Mouse (Mus musculus) thymus, adult 18-20 months (tissue): ENCODE results near the gene Pdap1.
"Not testable (repeated sequence)": the region's sequence is repeated elsewhere in the genome, so short reads cannot be mapped to it uniquely, and the experiment has no call there.

ENCODE experiments used
- DNase-seq, 2 experiments: peaks; one replicate each; pipeline ENCODE4 v3.0.0; 2022; ENCODE audit warnings: mixed read lengths in 2 of 2

Pdap1 gene

DNA sequence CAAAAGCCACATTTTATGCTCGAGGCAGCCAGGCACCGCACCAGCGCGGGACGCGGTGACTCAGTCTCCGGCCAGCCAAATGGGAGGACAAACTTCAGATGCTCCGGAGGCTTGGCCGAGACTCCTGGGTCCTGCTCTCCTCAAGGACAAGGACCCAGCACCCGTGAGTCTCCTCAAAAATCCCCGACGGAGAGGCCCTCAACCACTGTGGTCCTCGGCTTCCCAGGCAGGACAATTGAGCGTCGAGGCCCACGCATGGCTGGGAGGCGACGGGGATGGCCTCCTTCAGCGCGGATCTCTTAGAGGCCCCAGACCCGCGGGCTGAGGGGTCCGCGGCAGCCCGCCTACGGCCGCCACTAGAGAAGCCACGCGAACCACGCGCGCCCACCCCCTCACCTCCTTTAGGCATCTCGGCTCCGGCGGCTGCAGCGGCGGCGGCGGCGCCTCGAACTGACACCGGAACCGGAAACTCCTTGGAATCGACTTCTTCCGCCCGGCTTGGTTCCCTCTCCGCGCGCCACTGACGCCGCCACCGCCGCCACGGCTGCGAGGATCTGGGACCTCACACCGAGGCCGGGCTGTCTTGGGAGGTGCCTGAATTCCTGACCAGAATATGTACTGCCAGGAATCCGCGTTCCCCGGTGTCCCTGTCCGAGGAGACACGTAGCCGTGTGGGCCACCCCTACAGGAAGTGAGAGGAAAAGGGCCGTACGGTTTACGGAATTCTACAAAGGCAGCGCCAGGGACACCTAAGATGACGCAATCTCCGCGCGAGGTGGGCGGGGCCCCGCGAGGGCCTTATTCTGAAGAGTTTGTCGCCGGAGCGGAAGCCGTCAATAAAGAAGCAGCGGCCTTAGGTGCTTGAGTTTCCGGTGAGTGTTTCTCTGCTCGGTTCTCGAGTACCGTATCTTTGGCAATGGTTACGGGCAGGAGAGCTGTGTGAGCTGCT lies at the start of gene Pdap1, which contains the start of gene Bud31:
Gene Pdap1, minus strand, starts transcription at position 668 of the 949 bp plus-strand sequence.
Gene Bud31, plus strand, starts transcription at position 792 of the 949 bp plus-strand sequence.
- peak; percentile 90 to 91 for DNase-seq

- DNase-seq: no peak
These were observed 49.4 kb upstream of the Pdap1 start for GRCm38 (mm10) chr5:145189416-145189815.

DNA sequence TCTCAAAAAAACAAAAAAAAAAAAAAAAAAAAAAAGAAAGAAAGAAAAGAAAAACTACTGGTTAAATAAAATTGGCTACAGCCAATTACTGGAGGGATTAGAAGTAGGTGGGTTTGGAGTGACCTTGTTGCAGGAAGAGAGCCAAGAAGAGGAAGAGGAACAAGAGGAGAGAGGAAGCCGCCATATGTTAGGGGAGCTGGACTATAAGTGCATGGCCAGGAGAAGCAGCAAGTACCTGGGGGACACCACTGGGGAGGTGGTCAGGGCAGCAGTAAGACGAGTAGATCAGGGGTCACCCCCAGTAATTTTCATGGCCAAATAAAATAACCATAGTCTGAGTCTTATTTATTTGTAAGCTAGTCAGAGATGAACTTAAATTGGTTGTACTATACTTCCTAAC lies 45.2 kb upstream of the Pdap1 start:
- no peak for DNase-seq

- no peak for DNase-seq
These were observed 38.5 kb upstream of the Pdap1 start for GRCm38 (mm10) chr5:145178461-145178980.

DNA sequence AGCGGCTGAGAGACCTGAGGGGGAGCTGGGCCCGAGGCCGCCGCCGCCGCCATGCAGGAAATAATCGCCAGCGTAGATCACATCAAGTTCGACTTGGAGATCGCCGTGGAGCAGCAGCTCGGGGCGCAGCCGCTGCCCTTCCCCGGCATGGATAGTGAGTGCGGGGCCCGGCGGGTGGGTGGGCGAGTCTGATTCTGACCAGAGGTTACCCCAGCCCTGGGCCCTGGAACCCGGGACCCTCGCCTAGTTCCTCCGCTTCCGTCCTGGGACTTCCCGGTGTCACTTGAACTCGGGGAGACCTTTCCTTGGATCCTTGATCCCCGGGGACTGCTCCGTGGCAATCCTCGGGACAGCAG lies 27.2 kb upstream of the Pdap1 start:
- no peak for DNase-seq

DNA sequence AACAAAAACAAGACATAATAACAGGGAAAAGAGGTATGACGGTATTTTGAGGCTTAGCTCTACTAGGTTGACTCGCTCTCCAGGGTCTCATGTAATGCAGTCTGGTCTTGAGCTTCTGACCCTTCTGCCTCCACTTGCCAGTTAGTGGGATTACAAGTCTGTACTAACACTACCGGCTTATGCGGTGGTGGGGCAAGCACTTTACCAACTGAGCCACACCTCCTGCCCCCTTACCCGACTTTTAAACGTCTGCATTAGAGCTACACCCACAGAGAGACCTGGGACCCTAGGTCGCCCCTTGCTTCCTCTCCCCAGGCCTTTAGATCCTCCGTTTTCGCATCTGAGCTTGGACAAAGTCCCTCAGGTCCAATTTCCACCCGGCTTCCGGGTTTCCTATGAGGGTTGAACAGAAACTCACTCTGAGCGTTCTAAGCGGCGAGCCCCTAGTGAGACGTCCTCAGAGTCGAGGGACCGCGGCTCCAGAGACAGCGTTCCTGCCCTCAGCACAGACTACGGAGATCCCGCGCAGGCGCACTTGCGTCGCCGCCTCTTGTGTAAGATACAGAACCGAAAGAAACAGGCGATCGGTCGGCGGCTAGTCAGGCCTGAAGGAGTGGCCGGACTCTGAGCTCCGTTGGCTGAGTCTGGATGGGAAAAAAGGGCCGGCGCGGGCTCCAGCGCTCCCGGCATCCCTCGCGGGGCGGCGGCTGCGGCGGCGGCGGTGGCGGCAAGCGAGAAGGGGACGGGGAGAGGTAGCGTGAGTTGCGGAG lies 26.7 kb upstream of the Pdap1 start, which contains the start of the genes Ptcd1 and Cpsf4:
Gene Ptcd1, minus strand, starts transcription at position 573 of the 770 bp plus-strand sequence.
Gene Cpsf4, plus strand, starts transcription at position 678 of the 770 bp plus-strand sequence.
- peak; percentile 98 to 99 for DNase-seq

DNA sequence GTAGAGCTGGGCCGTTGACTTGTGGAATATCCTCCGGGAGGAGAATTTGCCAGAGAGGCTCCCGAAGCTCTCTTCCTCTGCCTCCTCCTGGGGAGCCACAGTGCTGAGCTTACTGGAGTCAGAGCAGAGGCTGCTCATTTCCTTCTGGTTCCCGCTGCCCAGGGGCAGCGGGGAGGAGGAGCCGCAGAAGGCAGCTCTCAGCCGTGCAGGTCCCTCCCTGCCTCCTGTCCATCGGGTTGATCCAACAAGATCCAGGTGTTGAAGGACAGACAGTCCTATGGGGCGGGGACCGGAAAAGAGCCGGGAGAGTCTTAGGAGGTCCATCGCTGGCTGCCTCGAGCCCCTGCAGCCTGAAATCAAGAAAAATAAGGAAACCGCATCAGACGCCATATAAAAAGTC lies 25.1 kb upstream of the Pdap1 start:
- DNase-seq: no peak

DNA sequence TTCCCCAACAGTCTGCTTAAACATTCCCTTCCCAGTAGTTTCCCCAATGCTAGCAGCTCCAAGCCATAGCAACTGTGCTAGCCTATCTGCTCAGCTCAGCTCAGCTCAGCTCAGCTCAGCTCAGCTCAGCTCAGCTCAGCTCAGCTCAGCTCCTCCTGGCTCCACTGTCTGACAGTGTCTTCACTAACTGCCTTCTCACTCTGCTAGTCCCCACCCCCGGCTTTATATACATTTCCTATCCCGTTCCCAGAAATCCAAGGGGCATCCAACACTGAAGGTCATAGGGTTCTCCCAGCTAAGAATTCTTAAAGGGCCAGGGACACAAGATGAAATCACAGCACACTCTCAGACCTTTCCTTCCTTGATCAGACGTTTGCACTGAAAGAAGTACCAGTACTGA lies 24.7 kb upstream of the Pdap1 start:
- no peak for DNase-seq

DNA sequence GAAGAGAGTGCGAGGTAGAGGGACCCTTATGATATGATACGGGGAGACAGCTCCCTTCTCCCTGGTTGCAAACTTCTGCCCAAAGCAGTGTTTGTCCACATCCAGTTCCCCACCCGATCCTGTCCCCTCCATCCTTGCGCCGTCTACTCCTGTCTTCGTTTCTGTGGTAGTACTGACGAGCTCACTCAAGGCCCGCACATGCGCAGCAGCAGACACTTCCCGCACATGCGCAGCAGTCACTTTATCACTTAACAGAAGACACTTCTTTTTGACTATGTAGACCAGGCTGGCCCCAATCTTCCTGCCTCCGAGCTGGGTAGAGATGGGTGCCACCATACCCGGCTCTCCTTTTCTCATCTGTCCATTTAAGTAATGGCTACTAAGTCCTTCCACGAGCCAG lies 21.3 kb upstream of the Pdap1 start:
- no peak for DNase-seq

GRCm38 (mm10) chr5:145152690-145153089 lies 12.7 kb upstream of the Pdap1 start:
- no peak for DNase-seq

DNA sequence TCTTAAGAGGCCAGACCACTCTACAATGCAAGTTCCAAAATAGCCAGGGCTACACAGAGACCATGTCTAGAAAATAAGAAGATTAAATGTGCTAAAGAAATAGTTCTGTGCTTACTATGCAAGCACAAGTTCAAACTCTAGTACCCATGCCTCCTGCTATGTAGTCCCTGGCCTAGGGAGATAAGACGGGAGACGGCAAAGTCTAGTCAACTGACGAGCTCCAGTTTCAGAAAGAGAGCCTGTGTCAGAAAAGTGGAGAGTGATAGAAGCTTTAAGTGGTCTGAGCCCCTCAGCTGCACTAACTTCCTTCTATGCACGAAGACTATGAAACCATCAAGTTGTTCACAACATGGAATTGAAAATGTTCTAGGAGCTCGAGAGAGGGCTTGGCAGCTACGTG lies 9.3 kb upstream of the Pdap1 start:
- no peak for DNase-seq

DNA sequence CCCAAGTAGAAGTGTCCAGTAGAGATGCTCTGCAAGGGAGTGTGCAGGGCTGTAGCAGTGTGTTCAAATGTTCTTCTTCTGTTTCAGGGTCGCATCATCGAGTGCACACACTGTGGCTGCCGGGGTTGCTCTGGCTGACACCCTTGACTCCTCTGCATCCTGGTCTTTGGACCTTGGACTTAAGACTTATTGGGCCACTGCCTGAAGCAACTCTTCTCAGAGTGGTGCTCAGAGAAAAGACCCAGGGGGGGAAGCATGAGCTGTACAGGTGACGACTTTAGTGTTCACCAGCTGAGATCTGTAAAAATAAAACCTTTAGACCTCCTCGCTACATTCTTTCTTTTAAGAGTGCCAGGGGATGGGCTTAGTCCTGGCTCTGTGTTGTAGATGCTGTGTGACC lies 7.7 kb upstream of the Pdap1 start:
- DNase-seq: no peak

DNA sequence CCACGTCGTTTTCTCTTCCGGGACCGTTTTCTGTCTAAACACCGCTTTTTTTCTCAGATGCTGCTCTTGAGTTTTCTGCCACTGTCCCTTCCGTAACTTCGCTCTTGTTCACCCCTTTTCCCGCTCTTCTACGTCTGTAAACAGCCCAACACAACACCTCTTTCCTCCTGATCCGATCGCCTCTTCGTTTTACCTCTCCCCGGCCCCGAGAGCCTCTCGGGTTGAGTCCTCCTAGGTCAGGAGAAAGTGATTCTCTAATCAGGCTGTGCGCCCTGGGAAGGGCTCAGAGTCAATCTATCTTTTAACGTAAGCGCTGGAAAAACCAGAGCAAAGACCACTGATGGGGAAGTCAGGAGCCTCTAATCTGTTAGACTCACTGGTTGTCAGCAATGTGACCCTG lies 573 bp upstream of the Pdap1 start:
- DNase-seq: no peak

DNA sequence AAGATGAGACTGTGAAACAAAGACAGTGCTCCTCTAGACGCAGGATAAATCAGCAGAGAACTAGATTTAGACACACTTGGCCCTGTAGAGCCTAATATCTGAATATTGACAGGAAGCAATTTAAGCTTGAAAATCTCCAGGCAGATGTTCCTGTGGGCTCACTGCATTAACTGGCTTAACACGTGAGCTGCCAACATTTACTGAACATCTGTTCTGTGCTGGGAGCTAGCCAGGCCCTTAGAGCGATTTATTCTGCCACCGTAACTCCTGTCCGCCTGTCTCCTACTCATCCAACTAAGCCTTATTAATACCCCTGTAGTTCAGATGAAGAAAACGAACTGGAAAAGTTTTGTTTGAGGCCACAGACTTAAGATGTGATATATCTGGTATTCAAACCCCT lies 1.2 kb downstream of the Pdap1 start:
- DNase-seq: no peak

GRCm38 (mm10) chr5:145133275-145133674 lies 6.8 kb downstream of the Pdap1 start:
- not testable (repeated sequence) for DNase-seq

GRCm38 (mm10) chr5:145130995-145131394 lies 9.0 kb downstream of the Pdap1 start:
- DNase-seq: no peak

GRCm38 (mm10) chr5:145130191-145130590 lies 9.8 kb downstream of the Pdap1 start:
- DNase-seq: no peak

DNA sequence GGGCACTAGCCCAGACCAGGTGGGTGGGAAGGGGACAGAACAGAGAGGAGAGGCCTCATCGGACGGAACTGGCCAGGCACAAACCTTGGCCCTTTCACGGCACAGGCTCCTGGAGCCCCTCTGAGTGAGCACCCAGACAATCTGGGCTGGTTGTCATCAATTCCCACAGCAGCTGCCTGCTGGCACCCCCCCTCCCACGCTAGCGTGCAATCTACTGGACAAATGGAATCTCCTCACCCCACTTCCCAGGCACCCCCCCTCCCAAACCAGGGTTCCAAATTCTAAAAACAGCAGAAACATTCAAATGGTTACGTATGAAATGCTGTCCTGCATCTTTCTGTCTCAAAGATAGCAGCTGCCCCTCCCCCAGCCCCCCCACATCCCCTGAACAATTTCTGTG lies 10.3 kb downstream of the Pdap1 start:
- not testable (repeated sequence) for DNase-seq

- no peak for DNase-seq
These were observed 10.9 kb downstream of the Pdap1 start for GRCm38 (mm10) chr5:145129124-145129523.

- no peak for DNase-seq
These were observed 13.5 kb downstream of the Pdap1 start for GRCm38 (mm10) chr5:145126580-145126979.

DNA sequence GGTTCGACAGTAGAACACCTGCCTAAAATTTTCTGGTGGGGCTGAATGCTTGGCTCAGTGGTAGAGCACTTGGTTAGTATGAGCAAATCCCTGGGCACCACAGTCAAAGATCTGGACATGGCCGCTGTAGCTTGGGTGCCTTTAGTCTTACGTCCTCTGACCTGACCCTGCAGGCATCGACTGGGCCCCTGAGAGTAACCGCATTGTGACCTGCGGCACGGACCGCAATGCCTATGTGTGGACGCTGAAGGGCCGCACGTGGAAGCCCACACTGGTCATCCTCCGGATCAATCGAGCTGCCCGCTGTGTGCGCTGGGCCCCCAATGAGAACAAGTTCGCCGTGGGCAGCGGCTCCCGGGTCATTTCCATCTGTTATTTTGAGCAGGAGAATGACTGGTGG lies 16.6 kb downstream of the Pdap1 start:
- DNase-seq: no peak

GRCm38 (mm10) chr5:145120921-145121320 lies 19.1 kb downstream of the Pdap1 start:
- no peak for DNase-seq

DNA sequence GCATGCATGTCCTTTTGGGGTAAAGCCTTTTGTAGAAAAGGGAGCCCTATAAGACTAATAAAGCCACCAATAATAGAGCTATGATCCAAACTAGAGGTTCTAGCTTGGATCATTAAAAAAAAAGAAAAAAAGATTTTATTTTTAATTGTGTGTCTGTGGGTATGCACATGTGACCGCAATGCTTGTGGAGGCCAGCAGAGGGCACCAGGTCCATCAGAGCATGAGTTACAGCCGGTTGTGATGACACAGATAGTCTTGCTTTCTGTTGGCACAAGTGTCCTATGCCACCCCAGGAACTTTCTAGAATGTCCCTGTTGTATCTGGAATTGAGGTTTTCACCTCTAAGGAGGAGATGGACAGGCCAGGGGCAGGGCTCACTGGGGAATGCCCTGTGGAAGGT lies 20.7 kb downstream of the Pdap1 start:
- no peak for DNase-seq
